Mouse (Mus musculus) neural tube, embryonic 10.5 days (tissue): ENCODE data around the gene Fam172a.
A peak's percentile ranks its signal among the peaks of the same experiment; 100 is the strongest.

Experiments
- DNase-seq: peaks from one replicate; pipeline ENCODE4 v3.0.0-alpha.2; 2017; ENCODE audit warnings: low spot score; ENCODE audit errors: extremely low spot score

Fam172a gene

GRCm38 (mm10) chr13:77959493-77960272, 257.9 kb downstream of the Fam172a start:
- DNase-seq = no peak

GRCm38 (mm10) chr13:77976248-77976647, 274.4 kb downstream of the Fam172a start:
- DNase-seq = no peak

GRCm38 (mm10) chr13:77977121-77977520, 275.3 kb downstream of the Fam172a start:
- DNase-seq = no peak

- no peak for DNase-seq
Measured at GRCm38 (mm10) chr13:77982105-77982851, 280.4 kb downstream of the Fam172a start.

GRCm38 (mm10) chr13:77982852-77983202, 281.0 kb downstream of the Fam172a start:
- no peak for DNase-seq

- no peak for DNase-seq
Measured at GRCm38 (mm10) chr13:77991189-77991886, 289.5 kb downstream of the Fam172a start.

GRCm38 (mm10) chr13:78004649-78005048, 302.8 kb downstream of the Fam172a start:
- DNase-seq = no peak

- DNase-seq = no peak
Measured at GRCm38 (mm10) chr13:78005344-78005743, 303.5 kb downstream of the Fam172a start.

- DNase-seq = no peak
Measured at GRCm38 (mm10) chr13:78010176-78010575, 308.3 kb downstream of the Fam172a start.

- peak; percentile 34 for DNase-seq
Measured at GRCm38 (mm10) chr13:78024683-78025294, 323.0 kb downstream of the Fam172a start, which contains the start of gene Pou5f2. TSS of gene Pou5f2 (plus strand) at chr13:78024902.

- no peak for DNase-seq
Measured at GRCm38 (mm10) chr13:78032821-78033220, 331.0 kb downstream of the Fam172a start.

- no peak for DNase-seq
Measured at GRCm38 (mm10) chr13:78037203-78037602, 335.4 kb downstream of the Fam172a start.

GRCm38 (mm10) chr13:78043203-78043602, 341.4 kb downstream of the Fam172a start:
- DNase-seq = no peak

- DNase-seq = no peak
Measured at GRCm38 (mm10) chr13:78045116-78045515, 343.3 kb downstream of the Fam172a start.

- no peak for DNase-seq
Measured at GRCm38 (mm10) chr13:78087751-78088150, 385.9 kb downstream of the Fam172a start.

- no peak for DNase-seq
Measured at GRCm38 (mm10) chr13:78090701-78091100, 388.9 kb downstream of the Fam172a start.

- no peak for DNase-seq
Measured at GRCm38 (mm10) chr13:78091949-78092348, 390.1 kb downstream of the Fam172a start.

GRCm38 (mm10) chr13:78094352-78094751, 392.5 kb downstream of the Fam172a start:
- no peak for DNase-seq

GRCm38 (mm10) chr13:78095071-78095973, 393.5 kb downstream of the Fam172a start:
- DNase-seq = no peak

GRCm38 (mm10) chr13:78098858-78099445, 397.1 kb downstream of the Fam172a start:
- no peak for DNase-seq
